12 mouse cellular contexts compared by ENCODE assay signal in the genomic region with DNA sequence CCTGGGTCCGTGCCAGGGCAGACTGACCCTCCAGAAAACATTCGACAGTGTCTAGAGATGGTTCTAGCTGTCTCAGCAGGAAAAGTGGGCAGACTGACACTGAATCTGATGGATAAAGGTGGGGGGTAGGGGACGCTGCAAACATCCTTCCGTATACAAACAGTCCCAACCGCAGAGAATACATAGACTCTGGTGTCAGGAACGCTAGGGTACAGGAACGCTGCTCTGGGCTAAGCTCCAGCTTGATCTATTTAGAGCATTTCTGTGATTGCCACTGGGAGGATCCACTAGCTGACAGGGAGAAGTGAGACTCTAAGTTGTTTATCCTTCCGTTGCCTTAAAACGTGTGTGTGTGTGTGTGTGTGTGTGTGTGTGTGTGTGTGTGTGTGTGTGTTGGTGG. TPM values are rescaled to one million over a fixed set of nuclear protein-coding genes. Genes with fewer than 3 reads are reported as not detected.
A peak's percentile ranks its signal among the peaks of the same experiment; 100 is the strongest.
DNase-seq lines count a peak whose midpoint lies in the region; ATAC-seq and TF ChIP-seq lines count a peak whose summit lies in the region.
"Had no signal": no experiment of that assay in that cellular context is flagged by ENCODE, and none has a peak within 500 bp of the region (broad histone marks: within the 10 kb centered on the region; RNA-seq: fewer than 3 reads in every experiment).

No protein-coding gene starts in this region.

- DNase-seq in heart, adult 11 months = peak; percentile 93
- no peak for DNase-seq in heart, embryonic 10.5 days (ENCODE audit: low spot score)
- peak; percentile 77 for DNase-seq in lung, embryonic 14.5 days
- DNase-seq in lung, adult 2 months = no peak
- peak; percentile 25 for DNase-seq in lung, postnatal 36 days
- no peak for DNase-seq in adrenal gland, postnatal 10 days
- DNase-seq: cerebellum, adult 18-20 months; kidney, adult 8-10 months; right cerebral cortex, postnatal 14 days had no signal

- no peaks in the 10 kb centered on the region for H3K36me3 ChIP-seq in heart, embryonic 10.5 days
- no peaks in the 10 kb centered on the region for H3K36me3 ChIP-seq in lung, embryonic 14.5 days (ENCODE audit: insufficient read depth)
- H3K36me3 ChIP-seq in heart, embryonic 15.5 days = no peaks in the 10 kb centered on the region
- H3K36me3 ChIP-seq: limb, embryonic 13.5 days had no signal

- no peak overlapping the region for H3K4me2 ChIP-seq in lung, embryonic 14.5 days
- H3K4me2 ChIP-seq in heart, embryonic 15.5 days = peak overlapping the region; percentile 17; the same call in 1 of the 2 replicates
- H3K4me2 ChIP-seq: limb, embryonic 13.5 days had no signal

- H3K27me3 ChIP-seq in heart, embryonic 10.5 days (ENCODE audit: insufficient read depth, poor library complexity, severe bottlenecking) = no peaks in the 10 kb centered on the region
- H3K27me3 ChIP-seq in lung, embryonic 14.5 days (ENCODE audit: insufficient read depth, low read length) = no peaks in the 10 kb centered on the region
- H3K27me3 ChIP-seq in heart, embryonic 15.5 days = no peaks in the 10 kb centered on the region
- H3K27me3 ChIP-seq: limb, embryonic 13.5 days had no signal

- no peak overlapping the region for H3K4me3 ChIP-seq in heart, embryonic 10.5 days
- no peak overlapping the region for H3K4me3 ChIP-seq in lung, embryonic 14.5 days (ENCODE audit: low read depth, low read length)
- no peak overlapping the region for H3K4me3 ChIP-seq in lung, adult 2 months (replicated peaks; ENCODE audit: extremely low read depth, low read depth, low read length)
- H3K4me3 ChIP-seq in heart, embryonic 15.5 days = no peak overlapping the region
- H3K4me3 ChIP-seq: limb, embryonic 13.5 days had no signal

- no peak for TF ChIP-seq POLR2A in lung, adult 2 months (IDR thresholded peaks at IDR 0.05; ENCODE audit: borderline replicate concordance, extremely low read depth, low read depth, low read length)

- ATAC-seq in lung, embryonic 14.5 days (ENCODE audit: insufficient read depth) = peak; percentile 69; the same call in 1 of the 2 replicates
- 0 out of 2 replicates have a peak, but pooled peaks have one; percentile 19 for ATAC-seq in heart, embryonic 15.5 days (replicated peaks; ENCODE audit: insufficient number of reproducible peaks, insufficient read depth, low FRiP score, low read depth)
- ATAC-seq: midbrain, embryonic 16.5 days had no signal

- H3K9me3 ChIP-seq in heart, embryonic 10.5 days = no peaks in the 10 kb centered on the region
- no peaks in the 10 kb centered on the region for H3K9me3 ChIP-seq in lung, embryonic 14.5 days (ENCODE audit: low read depth, low read length)
- no peaks in the 10 kb centered on the region for H3K9me3 ChIP-seq in heart, embryonic 15.5 days (replicated peaks)
- H3K9me3 ChIP-seq: limb, embryonic 13.5 days had no signal

- peak; percentile 29; the same call in 1 of the 2 replicates for TF ChIP-seq CTCF in lung, embryonic 14.5 days (IDR thresholded peaks at IDR 0.05; ENCODE audit: low read depth)
- TF ChIP-seq CTCF in lung, adult 2 months (IDR thresholded peaks at IDR 0.05; ENCODE audit: insufficient read depth, low read length) = no peak

- H3K27ac ChIP-seq in heart, embryonic 10.5 days = no peak overlapping the region
- no peak overlapping the region for H3K27ac ChIP-seq in lung, embryonic 14.5 days (ENCODE audit: low read depth)
- peak overlapping the region; percentile 39; the same call in 1 of the 2 replicates for H3K27ac ChIP-seq in heart, embryonic 15.5 days
- H3K27ac ChIP-seq: limb, embryonic 13.5 days had no signal

- WGBS in heart, embryonic 10.5 days = 65% methylated on average over 9 of the region's 9 CpGs
- WGBS in lung, embryonic 14.5 days = 40% methylated on average over 9 of the region's 9 CpGs
- WGBS in lung, adult 2 months = 38% methylated on average over 9 of the region's 9 CpGs
- WGBS in heart, embryonic 15.5 days = 33% methylated on average over 9 of the region's 9 CpGs

- no peak overlapping the region for H3K9ac ChIP-seq in lung, embryonic 14.5 days
- H3K9ac ChIP-seq in heart, embryonic 15.5 days = no peak overlapping the region
- H3K9ac ChIP-seq: limb, embryonic 13.5 days had no signal

- H3K4me1 ChIP-seq in heart, embryonic 10.5 days = peaks cover 9% of the 10 kb centered on the region; the same call in 1 of the 2 replicates
- no peaks in the 10 kb centered on the region for H3K4me1 ChIP-seq in lung, embryonic 14.5 days (ENCODE audit: insufficient read depth)
- no peaks in the 10 kb centered on the region for H3K4me1 ChIP-seq in lung, adult 2 months (ENCODE audit: control insufficient read depth, insufficient read depth, low read length)
- peaks cover 13% of the 10 kb centered on the region for H3K4me1 ChIP-seq in heart, embryonic 15.5 days (replicated peaks)

RNA-seq across cellular contexts. Expression of a gene that starts 33.7 kb away (rescaled TPM):
- 16.3 and 16.6 TPM in 2 replicates for polyA plus RNA-seq in heart, embryonic 10.5 days (2016; fragmentation: Nextera tagmentation; extraction: Ambion mirVana)
- polyA plus RNA-seq in lung, embryonic 14.5 days (2014; fragmentation: Nextera tagmentation; extraction: Ambion mirVana) = 17.9 and 18.2 TPM in 2 replicates
- 66.2 and 81.8 TPM in 2 replicates for polyA plus RNA-seq in lung, adult 2 months (2012; rRNA removed)
- 16.3 and 20.1 TPM in 2 replicates for polyA plus RNA-seq in heart, embryonic 15.5 days (2015; fragmentation: Nextera tagmentation; extraction: Ambion mirVana)
- 10 to 100 TPM; 35.9 to 47.4 TPM for total RNA-seq in adrenal gland, postnatal 10 days (2021)

Comparison
In these comparisons a context has a peak if more than half of its experiments do, and no peak if none do; other contexts are left out.
1. DNase-seq: peak in heart, adult 11 months (single experiment), lung, embryonic 14.5 days (single experiment) and lung, postnatal 36 days (single experiment); none in heart, embryonic 10.5 days (single experiment), lung, adult 2 months (single experiment) and adrenal gland, postnatal 10 days (single experiment).